Mouse (Mus musculus) lung, embryonic 16.5 days (tissue): ENCODE results near the gene Bcas3. TPM values are rescaled to one million over a fixed set of nuclear protein-coding genes. Genes with fewer than 3 reads are reported as not detected.
A peak's percentile ranks its signal among the peaks of the same experiment; 100 is the strongest.

Source experiments
- ATAC-seq: fragments of 200-750 bp; cut with Nextera tagmentation; 2 replicates; pipeline ENCODE4 v1.8.0; 2017; ENCODE audit warnings: low read depth, mild to moderate bottlenecking, moderate library complexity
- H3K27ac ChIP-seq: fragments of 300-500 bp; sonication (generic); 2 replicates; pipeline ENCODE4 v1.5.1; 2014; ENCODE audit warnings: mild to moderate bottlenecking, control low read depth, low read length
- H3K27me3 ChIP-seq: fragments of 300-500 bp; sonication (generic); 2 replicates; pipeline ENCODE4 v1.6.1; 2014; ENCODE audit warnings: low read depth, low read length, mixed read lengths; ENCODE audit not compliant: control insufficient read depth, insufficient read depth
- H3K36me3 ChIP-seq: fragments of 300-500 bp; sonication (generic); 2 replicates; pipeline ENCODE4 v1.6.1; 2014; ENCODE audit warnings: low read length; ENCODE audit not compliant: control insufficient read depth, insufficient read depth
- H3K4me1 ChIP-seq: fragments of 300-500 bp; sonication (generic); replicated peaks from 2 replicates; pipeline ENCODE4 v1.6.1; 2014; ENCODE audit warnings: low read length, mixed read lengths; ENCODE audit not compliant: control insufficient read depth, insufficient read depth
- H3K4me2 ChIP-seq: fragments of 300-500 bp; sonication (generic); 2 replicates; pipeline ENCODE4 v1.6.1; 2014; ENCODE audit warnings: low read depth, low read length, control low read depth
- H3K4me3 ChIP-seq: fragments of 300-500 bp; sonication (generic); 2 replicates; pipeline ENCODE4 v1.5.1; 2014; ENCODE audit warnings: mild to moderate bottlenecking, low read length, control low read depth
- H3K9ac ChIP-seq: fragments of 300-500 bp; sonication (generic); 2 replicates; pipeline ENCODE4 v1.6.1; 2014; ENCODE audit warnings: low read length, control low read depth
- H3K9me3 ChIP-seq: fragments of 300-500 bp; sonication (generic); 2 replicates; pipeline ENCODE4 v1.6.1; 2016; ENCODE audit warnings: low read length; ENCODE audit not compliant: control insufficient read depth
- WGBS: fragments of 180-500 bp; shearing (Covaris S2); extraction: QIAGEN DNeasy Blood & Tissue Kit; methylation state at CpG from one replicate; pipeline ENCODE4 v1.1.7; 2014; 5-methylcytosine and 5-hydroxymethylcytosine counted together
- polyA plus RNA-seq: library from polyadenylated mRNA; unstranded; fragments of >200 nt; fragmentation: Nextera tagmentation; extraction: Ambion mirVana; gene quantifications from 2 replicates; pipeline ENCODE4 v1.2.1, GENCODE M21; 2015

Bcas3 gene
- polyA plus RNA-seq, 1 experiment from 2014 or later: 38.4 TPM

- ATAC-seq: peak; percentile 29; the same call in 1 of the 2 replicates
- Histone ChIP-seq H3K27ac (no peak overlapping the region), H3K4me1 (peaks cover 23% of the 10 kb centered on the region), H3K4me3 (no peak overlapping the region), H3K27me3 (no peaks in the 10 kb centered on the region), H3K9ac (no peak overlapping the region), H3K9me3 (no peaks in the 10 kb centered on the region), H3K4me2 (no peak overlapping the region), H3K36me3 (no peaks in the 10 kb centered on the region)
- WGBS: 54% methylated on average over 5 of the region's 5 CpGs
These were observed 176.7 kb downstream of the Bcas3 start for GRCm38 (mm10) chr11:85529531-85530285.

- H3K27me3 ChIP-seq: no peaks in the 10 kb centered on the region
- H3K27ac ChIP-seq: no peak overlapping the region
- H3K4me1 ChIP-seq: peaks cover 3% of the 10 kb centered on the region; the same call in 1 of the 2 replicates
- H3K9me3 ChIP-seq: no peaks in the 10 kb centered on the region
- H3K36me3 ChIP-seq: no peaks in the 10 kb centered on the region
- 83% methylated on average over 4 of the region's 4 CpGs for WGBS
- no peak overlapping the region for H3K4me3 ChIP-seq
- no peak for ATAC-seq
- H3K4me2 ChIP-seq: no peak overlapping the region
- no peak overlapping the region for H3K9ac ChIP-seq
These were observed 188.0 kb downstream of the Bcas3 start for GRCm38 (mm10) chr11:85540989-85541388.

GRCm38 (mm10) chr11:85543311-85543710 is 190.3 kb downstream of the Bcas3 start:
- no peaks in the 10 kb centered on the region for H3K36me3 ChIP-seq
- no peak overlapping the region for H3K27ac ChIP-seq
- no peak overlapping the region for H3K4me3 ChIP-seq
- H3K4me2 ChIP-seq: no peak overlapping the region
- H3K27me3 ChIP-seq: no peaks in the 10 kb centered on the region
- no peak overlapping the region for H3K9ac ChIP-seq
- no peak for ATAC-seq
- H3K4me1 ChIP-seq: peaks cover 3% of the 10 kb centered on the region; the same call in 1 of the 2 replicates
- 83% methylated on average over 4 of the region's 4 CpGs for WGBS
- H3K9me3 ChIP-seq: no peaks in the 10 kb centered on the region

- Histone ChIP-seq H3K9ac (no peak overlapping the region), H3K9me3 (no peaks in the 10 kb centered on the region), H3K27me3 (no peaks in the 10 kb centered on the region), H3K27ac (no peak overlapping the region), H3K4me2 (no peak overlapping the region), H3K4me3 (no peak overlapping the region), H3K36me3 (no peaks in the 10 kb centered on the region), H3K4me1 (peaks cover 3% of the 10 kb centered on the region; the same call in 1 of the 2 replicates)
- WGBS: 47% methylated on average over 5 of the region's 5 CpGs
- no peak for ATAC-seq
These were observed 192.6 kb downstream of the Bcas3 start for GRCm38 (mm10) chr11:85545602-85546001.

- Histone ChIP-seq H3K36me3 (no peaks in the 10 kb centered on the region), H3K9ac (no peak overlapping the region), H3K9me3 (no peaks in the 10 kb centered on the region), H3K27ac (no peak overlapping the region), H3K4me1 (no peaks in the 10 kb centered on the region), H3K27me3 (no peaks in the 10 kb centered on the region), H3K4me3 (no peak overlapping the region), H3K4me2 (no peak overlapping the region)
- ATAC-seq: no peak
- 31% methylated on average over 6 of the region's 6 CpGs for WGBS
These were observed 195.0 kb downstream of the Bcas3 start for GRCm38 (mm10) chr11:85547966-85548365.

- Histone ChIP-seq H3K36me3 (no peaks in the 10 kb centered on the region), H3K9me3 (no peaks in the 10 kb centered on the region), H3K9ac (no peak overlapping the region), H3K27ac (no peak overlapping the region), H3K27me3 (no peaks in the 10 kb centered on the region), H3K4me3 (no peak overlapping the region), H3K4me2 (no peak overlapping the region), H3K4me1 (no peaks in the 10 kb centered on the region)
- ATAC-seq: no peak
- WGBS: 79% methylated on average over 3 of the region's 3 CpGs
These were observed 196.7 kb downstream of the Bcas3 start for GRCm38 (mm10) chr11:85549651-85550050.

GRCm38 (mm10) chr11:85555066-85555465 is 202.1 kb downstream of the Bcas3 start:
- H3K9ac ChIP-seq: no peak overlapping the region
- H3K4me1 ChIP-seq: no peaks in the 10 kb centered on the region
- no peaks in the 10 kb centered on the region for H3K9me3 ChIP-seq
- H3K36me3 ChIP-seq: no peaks in the 10 kb centered on the region
- no peaks in the 10 kb centered on the region for H3K27me3 ChIP-seq
- H3K27ac ChIP-seq: no peak overlapping the region
- no peak overlapping the region for H3K4me3 ChIP-seq
- H3K4me2 ChIP-seq: no peak overlapping the region
- ATAC-seq: no peak
- 11% methylated on average over 1 of the region's 1 CpGs for WGBS

GRCm38 (mm10) chr11:85555721-85556120 is 202.8 kb downstream of the Bcas3 start:
- Histone ChIP-seq H3K9me3 (no peaks in the 10 kb centered on the region), H3K27me3 (no peaks in the 10 kb centered on the region), H3K4me1 (no peaks in the 10 kb centered on the region), H3K9ac (no peak overlapping the region), H3K36me3 (no peaks in the 10 kb centered on the region), H3K4me2 (no peak overlapping the region), H3K27ac (no peak overlapping the region), H3K4me3 (no peak overlapping the region)
- ATAC-seq: no peak
- WGBS: 73% methylated on average over 2 of the region's 2 CpGs

- H3K9ac ChIP-seq: no peak overlapping the region
- H3K36me3 ChIP-seq: no peaks in the 10 kb centered on the region
- H3K4me1 ChIP-seq: no peaks in the 10 kb centered on the region; the same call in 1 of the 2 replicates
- no peak overlapping the region for H3K4me2 ChIP-seq
- H3K27me3 ChIP-seq: no peaks in the 10 kb centered on the region
- H3K27ac ChIP-seq: no peak overlapping the region
- WGBS: 60% methylated on average over 2 of the region's 2 CpGs
- ATAC-seq: peak; percentile 68
- H3K4me3 ChIP-seq: no peak overlapping the region
- H3K9me3 ChIP-seq: no peaks in the 10 kb centered on the region
These were observed 212.1 kb downstream of the Bcas3 start for GRCm38 (mm10) chr11:85565068-85565467.
